8 mouse cellular contexts compared by ENCODE assay signal in the genomic region with DNA sequence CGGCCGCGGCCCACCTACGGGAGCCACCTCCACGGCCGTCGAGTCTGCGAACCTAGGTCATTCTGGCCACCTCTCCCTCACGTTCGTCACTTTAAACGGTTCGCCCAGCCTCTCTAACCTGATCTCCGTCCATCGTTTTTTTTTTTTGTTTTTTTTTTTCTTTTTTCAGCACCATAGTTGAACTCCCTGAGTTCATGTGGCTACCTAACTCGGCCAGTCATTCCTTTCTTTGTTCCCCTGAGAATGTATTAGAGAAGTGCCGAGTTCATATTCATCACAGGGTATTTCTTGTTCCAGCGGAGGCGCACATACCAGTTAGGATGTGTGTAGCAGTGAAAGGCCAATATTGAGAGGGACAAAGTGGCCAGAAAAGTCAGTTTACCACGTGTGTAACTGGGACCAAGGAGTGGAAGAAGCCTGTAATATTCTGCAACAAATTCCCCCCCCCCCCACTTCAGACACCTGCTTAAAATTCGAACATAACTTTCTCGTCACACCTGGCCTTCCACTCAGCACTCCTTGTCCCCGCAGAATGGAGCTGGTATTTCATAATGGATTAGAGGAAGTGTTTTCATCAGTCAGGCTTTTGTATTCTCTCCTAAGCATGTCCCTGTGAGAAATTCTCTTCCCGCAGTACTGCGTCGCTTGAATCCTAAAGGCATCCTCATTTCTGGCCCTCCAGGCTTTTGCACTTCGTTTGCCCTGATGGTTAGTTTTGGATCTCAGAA. TPM values are rescaled to one million over a fixed set of nuclear protein-coding genes. Genes with fewer than 3 reads are reported as not detected.
DNase-seq lines count a peak whose midpoint lies in the region; ATAC-seq and TF ChIP-seq lines count a peak whose summit lies in the region.

No protein-coding gene starts in this region.

- H3K27ac ChIP-seq in kidney, embryonic 14.5 days (ENCODE audit: low read depth, low read length): peak overlapping the region; percentile 86; the same call in 1 of the 2 replicates
- H3K27ac ChIP-seq in cortical plate, adult 2 months (ENCODE audit: insufficient read depth, low read length): peak overlapping the region; percentile 93; the same call in 1 of the 2 replicates
- peak overlapping the region; percentile 78 for H3K27ac ChIP-seq in intestine, embryonic 15.5 days
- H3K27ac ChIP-seq in midbrain, embryonic 15.5 days: peak overlapping the region; percentile 87

- peak; percentile 25; the same call in 1 of the 2 replicates for ATAC-seq in kidney, embryonic 14.5 days (ENCODE audit: low FRiP score, low TSS enrichment)
- no peak; the same call in 1 of the 2 replicates for ATAC-seq in intestine, embryonic 15.5 days
- peak; percentile 5; the same call in 1 of the 2 replicates for ATAC-seq in midbrain, embryonic 15.5 days (replicated peaks)

- H3K4me2 ChIP-seq in kidney, embryonic 14.5 days (replicated peaks; ENCODE audit: low read depth, low read length): peak overlapping the region; percentile 55
- H3K4me2 ChIP-seq in intestine, embryonic 15.5 days (replicated peaks): peak overlapping the region; percentile 59
- peak overlapping the region; percentile 70 for H3K4me2 ChIP-seq in midbrain, embryonic 15.5 days

- DNase-seq in kidney, adult 8-10 months: no peak
- no peak for DNase-seq in right cerebral cortex, postnatal 25 days
- DNase-seq in yolk sac, embryonic 10.5 days (ENCODE audit: low spot score): no peak
- no peak for DNase-seq in layer of hippocampus, adult 9-11 months

- TF ChIP-seq CTCF in cortical plate, adult 2 months (IDR thresholded peaks at IDR 0.05; ENCODE audit: extremely low read depth, insufficient read depth, low read length): no peak

- no peaks in the 10 kb centered on the region for H3K9me3 ChIP-seq in kidney, embryonic 14.5 days (ENCODE audit: control insufficient read depth, low read length)
- no peaks in the 10 kb centered on the region for H3K9me3 ChIP-seq in intestine, embryonic 15.5 days
- H3K9me3 ChIP-seq in midbrain, embryonic 15.5 days: no peaks in the 10 kb centered on the region

- WGBS in kidney, embryonic 14.5 days: 17% methylated on average over 26 of the region's 26 CpGs
- 17% methylated on average over 26 of the region's 26 CpGs for WGBS in intestine, embryonic 15.5 days
- 10% methylated on average over 26 of the region's 26 CpGs for WGBS in midbrain, embryonic 15.5 days

- peaks cover 16% of the 10 kb centered on the region for H3K36me3 ChIP-seq in kidney, embryonic 14.5 days (ENCODE audit: control insufficient read depth, insufficient read depth, low read length)
- H3K36me3 ChIP-seq in intestine, embryonic 15.5 days: peaks cover 8% of the 10 kb centered on the region
- H3K36me3 ChIP-seq in midbrain, embryonic 15.5 days (replicated peaks): peaks cover 13% of the 10 kb centered on the region

- no peak for TF ChIP-seq POLR2A in cortical plate, adult 2 months (IDR thresholded peaks at IDR 0.05; ENCODE audit: extremely low read depth, insufficient read depth, low read length)

- no peaks in the 10 kb centered on the region for H3K27me3 ChIP-seq in kidney, embryonic 14.5 days (ENCODE audit: control insufficient read depth, insufficient read depth, low read length)
- no peaks in the 10 kb centered on the region for H3K27me3 ChIP-seq in intestine, embryonic 15.5 days (replicated peaks)
- H3K27me3 ChIP-seq in midbrain, embryonic 15.5 days (replicated peaks): no peaks in the 10 kb centered on the region

- H3K4me1 ChIP-seq in kidney, embryonic 14.5 days (ENCODE audit: control insufficient read depth, insufficient read depth, low read length): peaks cover 19% of the 10 kb centered on the region
- peaks cover 6% of the 10 kb centered on the region for H3K4me1 ChIP-seq in cortical plate, adult 2 months (ENCODE audit: control insufficient read depth, insufficient read depth, low read length)
- H3K4me1 ChIP-seq in intestine, embryonic 15.5 days (replicated peaks): peaks cover 15% of the 10 kb centered on the region
- peaks cover 30% of the 10 kb centered on the region for H3K4me1 ChIP-seq in midbrain, embryonic 15.5 days

- peak overlapping the region; percentile 93 for H3K9ac ChIP-seq in kidney, embryonic 14.5 days (ENCODE audit: low read depth, low read length)
- H3K9ac ChIP-seq in intestine, embryonic 15.5 days: peak overlapping the region; percentile 96
- peak overlapping the region; percentile 90 for H3K9ac ChIP-seq in midbrain, embryonic 15.5 days

- peak overlapping the region; percentile 91 for H3K4me3 ChIP-seq in kidney, embryonic 14.5 days (ENCODE audit: low read length)
- peak overlapping the region; percentile 83 for H3K4me3 ChIP-seq in cortical plate, adult 2 months (ENCODE audit: insufficient read depth, low read length)
- peak overlapping the region; percentile 85 for H3K4me3 ChIP-seq in intestine, embryonic 15.5 days (replicated peaks)
- H3K4me3 ChIP-seq in midbrain, embryonic 15.5 days: peak overlapping the region; percentile 88

RNA-seq across cellular contexts. Expression of a gene that starts 0.8 kb away (rescaled TPM):
- polyA plus RNA-seq in kidney, embryonic 14.5 days (2014; fragmentation: Nextera tagmentation; extraction: Ambion mirVana): 264 and 332 TPM in 2 replicates
- polyA plus RNA-seq in cortical plate, adult 2 months (2012; rRNA removed): 123 and 124 TPM in 2 replicates
- polyA plus RNA-seq in intestine, embryonic 15.5 days (2015; fragmentation: Nextera tagmentation; extraction: Ambion mirVana): 288 and 316 TPM in 2 replicates
- polyA plus RNA-seq in midbrain, embryonic 15.5 days (2015; fragmentation: Nextera tagmentation; extraction: Ambion mirVana): 409 and 410 TPM in 2 replicates

RNA-seq across cellular contexts. Expression of a gene that starts 13.2 kb away (rescaled TPM):
- polyA plus RNA-seq in kidney, embryonic 14.5 days (2014; fragmentation: Nextera tagmentation; extraction: Ambion mirVana): 4.6 and 7.9 TPM in 2 replicates
- polyA plus RNA-seq in cortical plate, adult 2 months (2012; rRNA removed): 11.4 and 13.9 TPM in 2 replicates
- polyA plus RNA-seq in intestine, embryonic 15.5 days (2015; fragmentation: Nextera tagmentation; extraction: Ambion mirVana): 12.8 and 14.0 TPM in 2 replicates
- 3.7 and 4.7 TPM in 2 replicates for polyA plus RNA-seq in midbrain, embryonic 15.5 days (2015; fragmentation: Nextera tagmentation; extraction: Ambion mirVana)

RNA-seq across cellular contexts. Expression of a gene that starts 49.6 kb away (rescaled TPM):
- 8.0 and 8.7 TPM in 2 replicates for polyA plus RNA-seq in kidney, embryonic 14.5 days (2014; fragmentation: Nextera tagmentation; extraction: Ambion mirVana)
- 56.2 and 57.5 TPM in 2 replicates for polyA plus RNA-seq in cortical plate, adult 2 months (2012; rRNA removed)
- polyA plus RNA-seq in intestine, embryonic 15.5 days (2015; fragmentation: Nextera tagmentation; extraction: Ambion mirVana): 4.0 and 4.6 TPM in 2 replicates
- 6.5 and 7.5 TPM in 2 replicates for polyA plus RNA-seq in midbrain, embryonic 15.5 days (2015; fragmentation: Nextera tagmentation; extraction: Ambion mirVana)

RNA-seq across cellular contexts. Expression of a gene that starts 59.7 kb away (rescaled TPM):
- polyA plus RNA-seq in kidney, embryonic 14.5 days (2014; fragmentation: Nextera tagmentation; extraction: Ambion mirVana): not detected in 2 replicates
- polyA plus RNA-seq in cortical plate, adult 2 months (2012; rRNA removed): not detected in 2 replicates
- polyA plus RNA-seq in intestine, embryonic 15.5 days (2015; fragmentation: Nextera tagmentation; extraction: Ambion mirVana): not detected in 2 replicates
- not detected in 2 replicates for polyA plus RNA-seq in midbrain, embryonic 15.5 days (2015; fragmentation: Nextera tagmentation; extraction: Ambion mirVana)
